Mouse (Mus musculus) frontal cortex, postnatal 36 days (tissue): ENCODE results near the gene Arglu1.

Source experiments
- DNase-seq, 2 experiments: peaks; one replicate each; pipeline ENCODE4 v3.0.0; 2022; ENCODE audit warnings: low spot score in 2 of 2

Arglu1 gene

GRCm38 (mm10) chr8:8690146-8691092 lies at the start of gene Arglu1:
Arglu1 (minus strand) TSS chr8:8690521.
- peak; percentile 94 to 95 for DNase-seq

GRCm38 (mm10) chr8:8737271-8737670 lies 47.0 kb upstream of the Arglu1 start:
- no peak for DNase-seq

- DNase-seq = no peak
These were observed 46.5 kb upstream of the Arglu1 start for GRCm38 (mm10) chr8:8736826-8737225.

GRCm38 (mm10) chr8:8733804-8734203 lies 43.5 kb upstream of the Arglu1 start:
- no peak for DNase-seq

- DNase-seq = no peak
These were observed 38.3 kb upstream of the Arglu1 start for GRCm38 (mm10) chr8:8728643-8729042.

- no peak for DNase-seq
These were observed 36.2 kb upstream of the Arglu1 start for GRCm38 (mm10) chr8:8726547-8726946.

GRCm38 (mm10) chr8:8704813-8705212 lies 14.5 kb upstream of the Arglu1 start:
- no peak for DNase-seq

GRCm38 (mm10) chr8:8703668-8704067 lies 13.3 kb upstream of the Arglu1 start:
- no peak for DNase-seq

- no peak for DNase-seq
These were observed 10.5 kb upstream of the Arglu1 start for GRCm38 (mm10) chr8:8700821-8701220.

GRCm38 (mm10) chr8:8700229-8700628 lies 9.9 kb upstream of the Arglu1 start:
- no peak for DNase-seq

- DNase-seq = peak; percentile 58 to 68
These were observed 721 bp downstream of the Arglu1 start for GRCm38 (mm10) chr8:8689454-8690145.

GRCm38 (mm10) chr8:8688823-8689453 lies 1.4 kb downstream of the Arglu1 start:
- no peak for DNase-seq

GRCm38 (mm10) chr8:8685517-8685916 lies 4.8 kb downstream of the Arglu1 start:
- no peak for DNase-seq

GRCm38 (mm10) chr8:8682697-8683096 lies 7.6 kb downstream of the Arglu1 start:
- no peak for DNase-seq

GRCm38 (mm10) chr8:8678236-8678635 lies 12.1 kb downstream of the Arglu1 start:
- no peak for DNase-seq

- DNase-seq = no peak
These were observed 15.5 kb downstream of the Arglu1 start for GRCm38 (mm10) chr8:8674864-8675263.

GRCm38 (mm10) chr8:8661759-8662138 lies 28.6 kb downstream of the Arglu1 start:
- peak; percentile 93 to 95 for DNase-seq

- DNase-seq = peak; percentile 98
These were observed 29.1 kb downstream of the Arglu1 start, which contains the start of gene Efnb2 for GRCm38 (mm10) chr8:8661103-8661758. Efnb2 (minus strand) TSS chr8:8661242.

GRCm38 (mm10) chr8:8660307-8661098 lies 29.8 kb downstream of the Arglu1 start:
- DNase-seq = no peak

GRCm38 (mm10) chr8:8659503-8660306 lies 30.6 kb downstream of the Arglu1 start:
- DNase-seq = peak in 1 of 2 experiments; percentile 51
